Mouse (Mus musculus): ENCODE results near the gene Aldh18a1. TPM values are rescaled to one million over a fixed set of nuclear protein-coding genes. Genes with fewer than 3 reads are reported as not detected.

Gene Aldh18a1
- polyA plus RNA-seq, 1 experiment: 185 TPM

GRCm38 (mm10) chr19:40508851-40509250 lies 79.4 kb downstream of the Aldh18a1 start:
- Histone ChIP-seq H3K4me2 (ENCODE audit: low read depth) (no peak overlapping the region), H3ac (ENCODE audit: control insufficient read depth, insufficient read length) (no peak overlapping the region), H3K27me3 (ENCODE audit: control insufficient read depth, insufficient read depth, insufficient read length) (no peaks in the 10 kb centered on the region), H3K79me2 (ENCODE audit: control insufficient read depth, insufficient read depth) (peaks cover 29% of the 10 kb centered on the region), H3K36me3 (ENCODE audit: control insufficient read depth, insufficient read depth) (no peaks in the 10 kb centered on the region), H3K4me3 (no peak overlapping the region)
- no peak for TF ChIP-seq E2F4 (IDR thresholded peaks at IDR 0.05; ENCODE audit: insufficient read depth)
- TF ChIP-seq MAX (IDR thresholded peaks at IDR 0.05; ENCODE audit: low read depth): no peak
- TF ChIP-seq POLR2A (IDR thresholded peaks at IDR 0.05; ENCODE audit: insufficient read length, low read depth): no peak
- no peak for TF ChIP-seq REST (IDR thresholded peaks at IDR 0.05; ENCODE audit: insufficient read depth, insufficient read length)
- no peak for TF ChIP-seq CEBPB (IDR thresholded peaks at IDR 0.05; ENCODE audit: insufficient read depth, poor library complexity, severe bottlenecking)
- TF ChIP-seq TCF3 (IDR thresholded peaks at IDR 0.05; ENCODE audit: insufficient read length, low read depth): no peak
- no peak for TF ChIP-seq MYOD1 (IDR thresholded peaks at IDR 0.05; ENCODE audit: control insufficient read depth in 1 of 3, insufficient read length in 2 of 3, low read depth in 2 of 3)
- no peak for TF ChIP-seq SRF (IDR thresholded peaks at IDR 0.05; ENCODE audit: control insufficient read depth, insufficient read length, low read depth)
- no peak for TF ChIP-seq TCF12 (IDR thresholded peaks at IDR 0.05; ENCODE audit: insufficient read depth, poor library complexity, severe bottlenecking)
- no peak for TF ChIP-seq POLR2AphosphoS2 (IDR thresholded peaks at IDR 0.05; ENCODE audit: insufficient read length, low read depth)
- TF ChIP-seq USF1 (IDR thresholded peaks at IDR 0.05; ENCODE audit: low read depth): no peak

DNA sequence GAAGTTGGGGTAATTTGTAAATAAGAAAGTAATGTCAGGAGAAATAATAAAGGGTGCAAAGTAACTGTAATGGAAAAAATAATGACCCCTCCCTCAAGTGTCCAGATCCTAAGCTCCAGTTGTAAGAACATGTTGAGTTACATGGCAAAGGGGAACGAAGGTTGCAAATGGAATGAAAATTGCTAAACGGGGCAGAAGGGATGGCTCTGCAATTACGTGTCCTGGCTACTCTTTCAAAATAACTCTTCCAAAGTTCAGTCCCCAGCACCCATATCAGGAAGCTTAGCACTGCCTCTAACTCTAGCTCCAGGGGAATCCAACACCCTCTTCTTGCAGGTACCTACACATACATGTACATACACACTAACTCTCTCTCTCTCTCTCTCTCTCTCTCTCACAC lies 81.3 kb downstream of the Aldh18a1 start:
- no peak for TF ChIP-seq POLR2AphosphoS2 (IDR thresholded peaks at IDR 0.05; ENCODE audit: insufficient read length, low read depth)
- no peak for TF ChIP-seq REST (IDR thresholded peaks at IDR 0.05; ENCODE audit: insufficient read depth, insufficient read length)
- no peak for TF ChIP-seq MYOG (IDR thresholded peaks at IDR 0.05; ENCODE audit: control insufficient read depth in 1 of 3, insufficient read depth in 1 of 3, insufficient read length in 2 of 3, low read depth in 2 of 3)
- TF ChIP-seq USF1 (IDR thresholded peaks at IDR 0.05; ENCODE audit: low read depth): no peak
- TF ChIP-seq MYOD1 (IDR thresholded peaks at IDR 0.05; ENCODE audit: control insufficient read depth in 1 of 3, insufficient read length in 2 of 3, low read depth in 2 of 3): no peak
- no peak for TF ChIP-seq MAX (IDR thresholded peaks at IDR 0.05; ENCODE audit: low read depth)
- no peak for TF ChIP-seq E2F4 (IDR thresholded peaks at IDR 0.05; ENCODE audit: insufficient read depth)
- TF ChIP-seq POLR2A (IDR thresholded peaks at IDR 0.05; ENCODE audit: insufficient read length, low read depth): no peak
- TF ChIP-seq CEBPB (IDR thresholded peaks at IDR 0.05; ENCODE audit: insufficient read depth, poor library complexity, severe bottlenecking): no peak
- TF ChIP-seq TCF3 (IDR thresholded peaks at IDR 0.05; ENCODE audit: insufficient read length, low read depth): no peak
- no peak for TF ChIP-seq TCF12 (IDR thresholded peaks at IDR 0.05; ENCODE audit: insufficient read depth, poor library complexity, severe bottlenecking)
- TF ChIP-seq SRF (IDR thresholded peaks at IDR 0.05; ENCODE audit: control insufficient read depth, insufficient read length, low read depth): no peak
- H3K27me3 ChIP-seq (ENCODE audit: control insufficient read depth, insufficient read depth, insufficient read length): no peaks in the 10 kb centered on the region

GRCm38 (mm10) chr19:40504336-40504735 lies 83.9 kb downstream of the Aldh18a1 start:
- peaks cover 37% of the 10 kb centered on the region for H3K79me2 ChIP-seq (ENCODE audit: control insufficient read depth, insufficient read depth)
- H3K36me3 ChIP-seq (ENCODE audit: control insufficient read depth, insufficient read depth): peaks cover 4% of the 10 kb centered on the region
- no peak overlapping the region for H3ac ChIP-seq (ENCODE audit: control insufficient read depth, insufficient read length)
- peak overlapping the region; percentile 35 for H3K4me2 ChIP-seq (ENCODE audit: low read depth)
- peak in 2 of 3 experiments; percentile 9 to 50 for TF ChIP-seq MYOD1 (IDR thresholded peaks at IDR 0.05; ENCODE audit: control insufficient read depth in 1 of 3, insufficient read length in 2 of 3, low read depth in 2 of 3)
- TF ChIP-seq USF1 (IDR thresholded peaks at IDR 0.05; ENCODE audit: low read depth): no peak
- TF ChIP-seq MYOG (IDR thresholded peaks at IDR 0.05; ENCODE audit: control insufficient read depth in 1 of 3, insufficient read depth in 1 of 3, insufficient read length in 2 of 3, low read depth in 2 of 3): peak in 2 of 3 experiments; percentile 30 to 65
- H3K4me3 ChIP-seq: no peak overlapping the region
- no peaks in the 10 kb centered on the region for H3K27me3 ChIP-seq (ENCODE audit: control insufficient read depth, insufficient read depth, insufficient read length)

More for the DNA sequence above, 81.3 kb downstream of the Aldh18a1 start:
- H3K4me2 ChIP-seq (ENCODE audit: low read depth): no peak overlapping the region
- no peak overlapping the region for H3ac ChIP-seq (ENCODE audit: control insufficient read depth, insufficient read length)
- peaks cover 47% of the 10 kb centered on the region for H3K79me2 ChIP-seq (ENCODE audit: control insufficient read depth, insufficient read depth)
- H3K4me3 ChIP-seq: no peak overlapping the region
- no peaks in the 10 kb centered on the region for H3K36me3 ChIP-seq (ENCODE audit: control insufficient read depth, insufficient read depth)

Other genes with a start within 250 kb of the Aldh18a1 start
- gene Sorbs1, start 74.7 kb downstream of the Aldh18a1 start, polyA plus RNA-seq (2012; fragmentation: generic; extraction: Trizol): 38.8 TPM
- 5.6 TPM for gene Tctn3, start 23.8 kb upstream of the Aldh18a1 start, polyA plus RNA-seq (2012; fragmentation: generic; extraction: Trizol)
- 0.07 TPM for gene Entpd1, start 23.9 kb upstream of the Aldh18a1 start, polyA plus RNA-seq (2012; fragmentation: generic; extraction: Trizol)
- not detected for gene Cc2d2b, start 160.3 kb upstream of the Aldh18a1 start, polyA plus RNA-seq (2012; fragmentation: generic; extraction: Trizol)
- 2.1 TPM for gene Ccnj, start 242.8 kb upstream of the Aldh18a1 start, polyA plus RNA-seq (2012; fragmentation: generic; extraction: Trizol)